Mouse (Mus musculus) olfactory bulb, adult 2 months (tissue): ENCODE results near the gene Rasal2.

ENCODE experiments used
- CTCF ChIP-seq: fragments of 200-500 bp; IDR thresholded peaks from 2 replicates; pipeline ENCODE4 v1.5.1; 2012; ENCODE audit warnings: low read depth, mild to moderate bottlenecking, low read length, moderate library complexity; ENCODE audit not compliant: insufficient read depth
- POLR2A ChIP-seq: fragments of 200-500 bp; IDR thresholded peaks from 2 replicates; pipeline ENCODE4 v1.6.1; 2012; ENCODE audit warnings: mild to moderate bottlenecking, low read depth, low read length, moderate library complexity; ENCODE audit not compliant: insufficient read depth

DNA sequence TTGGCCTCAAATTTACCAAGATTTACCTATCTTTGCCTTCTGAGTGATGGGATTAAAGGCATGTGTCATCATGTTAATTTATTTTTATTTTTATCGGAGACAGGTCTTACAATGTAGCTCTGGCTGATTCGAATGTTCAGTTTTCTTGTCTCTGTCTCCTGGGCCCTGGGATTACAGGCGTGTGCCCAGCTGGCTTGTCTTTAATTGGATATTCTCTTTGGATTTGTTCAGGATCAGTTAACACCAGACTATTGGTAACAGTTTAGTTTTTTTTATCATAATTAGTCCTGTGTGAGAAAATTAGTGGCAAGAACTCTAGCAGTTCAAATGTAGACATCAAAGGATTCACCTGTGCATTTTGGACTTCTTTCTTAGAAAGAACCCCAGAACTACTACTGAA lies 45.4 kb upstream of the Rasal2 start:
- no peak for TF ChIP-seq CTCF
- TF ChIP-seq POLR2A = no peak
